Mouse (Mus musculus) left cerebral cortex, adult 18-20 months (tissue): ENCODE data around the gene Cdk15. TPM values are rescaled to one million over a fixed set of nuclear protein-coding genes. Genes with fewer than 3 reads are reported as not detected.

Source experiments
- DNase-seq, 2 experiments: peaks; one replicate each; pipeline ENCODE4 v3.0.0; 2021 to 2022; ENCODE audit warnings: low spot score in 2 of 2, mixed read lengths in 1 of 2
- total RNA-seq, 2 experiments: library from RNA; stranded (reverse); gene quantifications; 2 replicates each; pipeline ENCODE4 v1.2.3; 2021

The Cdk15 gene
- total RNA-seq, 2 experiments from 2014 or later: 0.42 to 0.44 TPM

GRCm38 (mm10) chr1:59321880-59322836 lies 65.5 kb downstream of the Cdk15 start:
- DNase-seq: no peak

GRCm38 (mm10) chr1:59326854-59327395 lies 70.2 kb downstream of the Cdk15 start:
- DNase-seq: no peak

GRCm38 (mm10) chr1:59332737-59333385 lies 76.2 kb downstream of the Cdk15 start:
- DNase-seq: no peak

GRCm38 (mm10) chr1:59333386-59333759 lies 76.7 kb downstream of the Cdk15 start:
- no peak for DNase-seq

GRCm38 (mm10) chr1:59333860-59334561 lies 77.3 kb downstream of the Cdk15 start:
- no peak for DNase-seq

GRCm38 (mm10) chr1:59334562-59334890 lies 77.8 kb downstream of the Cdk15 start:
- DNase-seq: no peak

- no peak for DNase-seq
These were observed 79.5 kb downstream of the Cdk15 start for GRCm38 (mm10) chr1:59336256-59336655.

GRCm38 (mm10) chr1:59340814-59341588 lies 84.3 kb downstream of the Cdk15 start:
- no peak for DNase-seq

- no peak for DNase-seq
These were observed 85.0 kb downstream of the Cdk15 start for GRCm38 (mm10) chr1:59341697-59342096.

GRCm38 (mm10) chr1:59342146-59342545 lies 85.4 kb downstream of the Cdk15 start:
- DNase-seq: no peak

- no peak for DNase-seq
These were observed 96.0 kb downstream of the Cdk15 start for GRCm38 (mm10) chr1:59352706-59353105.

GRCm38 (mm10) chr1:59355440-59355839 lies 98.7 kb downstream of the Cdk15 start:
- DNase-seq: no peak

GRCm38 (mm10) chr1:59359136-59359535 lies 102.4 kb downstream of the Cdk15 start:
- DNase-seq: no peak

- no peak for DNase-seq
These were observed 104.1 kb downstream of the Cdk15 start for GRCm38 (mm10) chr1:59360834-59361233.

- DNase-seq: no peak
These were observed 104.8 kb downstream of the Cdk15 start for GRCm38 (mm10) chr1:59361460-59361859.

- DNase-seq: no peak
These were observed 105.3 kb downstream of the Cdk15 start for GRCm38 (mm10) chr1:59361966-59362365.

- no peak for DNase-seq
These were observed 107.8 kb downstream of the Cdk15 start for GRCm38 (mm10) chr1:59364463-59365040.

GRCm38 (mm10) chr1:59367928-59368648 lies 111.4 kb downstream of the Cdk15 start:
- DNase-seq: no peak

GRCm38 (mm10) chr1:59368649-59369319 lies 112.1 kb downstream of the Cdk15 start:
- DNase-seq: no peak
